Mouse (Mus musculus) liver, embryonic 11.5 days (tissue): ENCODE results near the gene Ogfr. TPM values are rescaled to one million over a fixed set of nuclear protein-coding genes. Genes with fewer than 3 reads are reported as not detected.

ENCODE experiments used
- ATAC-seq: fragments of 200-750 bp; cut with Nextera tagmentation; replicated peaks from 2 replicates; pipeline ENCODE4 v1.8.0; 2017; ENCODE audit warnings: moderate number of reproducible peaks, mild to moderate bottlenecking, moderate TSS enrichment, moderate library complexity; ENCODE audit not compliant: low FRiP score
- DNase-seq: peaks from one replicate; pipeline ENCODE4 v3.0.0-alpha.2; 2017; ENCODE audit warnings: low spot score
- H3K27ac ChIP-seq: fragments of 300-500 bp; sonication (generic); 2 replicates; pipeline ENCODE4 v1.5.1; 2014; ENCODE audit warnings: mild to moderate bottlenecking, low read depth, low read length, control low read depth
- H3K27me3 ChIP-seq: fragments of 300-500 bp; sonication (generic); replicated peaks from 2 replicates; pipeline ENCODE4 v1.6.1; 2014; ENCODE audit warnings: low read length, mixed read lengths; ENCODE audit not compliant: control insufficient read depth, insufficient read depth
- H3K36me3 ChIP-seq: fragments of 300-500 bp; sonication (generic); 2 replicates; pipeline ENCODE4 v1.6.1; 2014; ENCODE audit warnings: mild to moderate bottlenecking, low read length, moderate library complexity, mixed read lengths; ENCODE audit not compliant: control insufficient read depth, insufficient read depth
- H3K4me1 ChIP-seq: fragments of 300-500 bp; sonication (generic); replicated peaks from 2 replicates; pipeline ENCODE4 v1.6.1; 2014; ENCODE audit warnings: low read length, mixed read lengths; ENCODE audit not compliant: control insufficient read depth, insufficient read depth
- H3K4me2 ChIP-seq: fragments of 300-500 bp; sonication (generic); 2 replicates; pipeline ENCODE4 v1.6.1; 2014; ENCODE audit warnings: mild to moderate bottlenecking, control low read depth, moderate library complexity
- H3K4me3 ChIP-seq: fragments of 300-500 bp; sonication (generic); 2 replicates; pipeline ENCODE4 v1.5.1; 2014; ENCODE audit warnings: low read depth, low read length, control low read depth
- H3K9ac ChIP-seq: fragments of 300-500 bp; sonication (generic); 2 replicates; pipeline ENCODE4 v1.6.1; 2014; ENCODE audit warnings: low read depth, low read length, control low read depth
- H3K9me3 ChIP-seq: fragments of 300-500 bp; sonication (generic); 2 replicates; pipeline ENCODE4 v1.6.1; 2016; ENCODE audit warnings: low read length, inconsistent platforms, mixed read lengths; ENCODE audit not compliant: control insufficient read depth
- WGBS: fragments of 180-500 bp; shearing (Covaris S2); extraction: QIAGEN DNeasy Blood & Tissue Kit; methylation state at CpG from one replicate; pipeline ENCODE4 v1.1.7; 2014; 5-methylcytosine and 5-hydroxymethylcytosine counted together
- polyA plus RNA-seq: library from polyadenylated mRNA; unstranded; fragments of >200 nt; fragmentation: Nextera tagmentation; extraction: Ambion mirVana; gene quantifications from 2 replicates; pipeline ENCODE4 v1.2.1, GENCODE M21; 2014

Ogfr gene
- polyA plus RNA-seq, 1 experiment from 2014 or later: 50.7 TPM

GRCm38 (mm10) chr2:180583154-180583507 is 5.9 kb upstream of the Ogfr start:
- peaks cover 12% of the 10 kb centered on the region for H3K36me3 ChIP-seq
- H3K9me3 ChIP-seq: no peaks in the 10 kb centered on the region
- ATAC-seq (peak; percentile 28), DNase-seq (no peak)
- 22% methylated on average over 7 of the region's 7 CpGs for WGBS
- peak overlapping the region; percentile 78 for H3K4me3 ChIP-seq
- H3K4me2 ChIP-seq: peak overlapping the region; percentile 80
- peaks cover 13% of the 10 kb centered on the region for H3K4me1 ChIP-seq
- no peaks in the 10 kb centered on the region for H3K27me3 ChIP-seq
- peak overlapping the region; percentile 76 for H3K27ac ChIP-seq
- peak overlapping the region; percentile 89 for H3K9ac ChIP-seq

DNA sequence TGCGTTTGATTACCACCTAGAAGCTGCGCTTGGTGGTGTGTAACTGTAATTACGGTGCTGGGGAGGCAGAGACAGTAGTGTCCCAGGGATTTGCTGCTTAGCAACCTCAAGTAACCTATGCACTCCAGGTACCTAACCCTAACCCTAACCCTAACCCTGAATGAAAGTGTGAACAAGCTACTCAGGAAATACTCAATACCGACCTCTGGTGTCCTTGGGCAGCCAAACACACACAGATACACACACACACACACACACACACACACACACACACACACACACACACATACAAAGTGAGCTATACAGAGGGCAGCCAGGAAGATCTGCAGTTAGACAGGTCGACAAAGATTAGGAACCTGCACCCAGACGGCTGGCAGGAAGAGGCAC is 316 bp upstream of the Ogfr start:
- no peaks in the 10 kb centered on the region for H3K9me3 ChIP-seq
- H3K4me2 ChIP-seq: peak overlapping the region; percentile 83
- H3K27me3 ChIP-seq: no peaks in the 10 kb centered on the region
- no peak for DNase-seq
- peaks cover 24% of the 10 kb centered on the region for H3K36me3 ChIP-seq
- peak overlapping the region; percentile 79 for H3K4me3 ChIP-seq
- H3K27ac ChIP-seq: peak overlapping the region; percentile 64; the same call in 1 of the 2 replicates
- peaks cover 11% of the 10 kb centered on the region for H3K4me1 ChIP-seq
- ATAC-seq: no peak; the same call in 1 of the 2 replicates
- WGBS: 51% methylated on average over 6 of the region's 6 CpGs
- H3K9ac ChIP-seq: peak overlapping the region; percentile 85

- Histone ChIP-seq H3K4me1 (no peaks in the 10 kb centered on the region), H3K27me3 (peaks cover 34% of the 10 kb centered on the region), H3K36me3 (peaks cover 17% of the 10 kb centered on the region; the same call in 1 of the 2 replicates), H3K4me3 (0 out of 2 replicates have a peak within 1 kb of the TSS, but pooled peaks have one; percentile 13), H3K9me3 (no peaks in the 10 kb centered on the region), H3K9ac (no peak within 1 kb of the TSS), H3K27ac (no peak within 1 kb of the TSS), H3K4me2 (peak within 1 kb of the TSS; percentile 43)
- WGBS: 49% methylated on average over 4 of the region's 4 CpGs
- ATAC-seq: no peak
- DNase-seq: no peak
Observed at GRCm38 (mm10) chr2:180597490-180597889, 8.4 kb downstream of the Ogfr start, which contains the start of gene Col9a3. Gene Col9a3 (plus strand): TSS chr2:180597790.

- no peak overlapping the region for H3K9ac ChIP-seq
- WGBS: 5% methylated on average over 40 of the region's 41 CpGs
- no peaks in the 10 kb centered on the region for H3K9me3 ChIP-seq
- 0 out of 2 replicates have a peak overlapping the region, but pooled peaks have one; percentile 13 for H3K4me3 ChIP-seq
- ATAC-seq (no peak), DNase-seq (no peak)
- no peak overlapping the region for H3K27ac ChIP-seq
- H3K27me3 ChIP-seq: peaks cover 34% of the 10 kb centered on the region
- H3K4me1 ChIP-seq: no peaks in the 10 kb centered on the region
- H3K36me3 ChIP-seq: peaks cover 11% of the 10 kb centered on the region; the same call in 1 of the 2 replicates
- H3K4me2 ChIP-seq: peak overlapping the region; percentile 43
Observed at GRCm38 (mm10) chr2:180598157-180598705, 9.2 kb downstream of the Ogfr start.

- no peak overlapping the region for H3K9ac ChIP-seq
- H3K9me3 ChIP-seq: no peaks in the 10 kb centered on the region
- DNase-seq: no peak
- H3K27me3 ChIP-seq: peaks cover 34% of the 10 kb centered on the region
- ATAC-seq: no peak
- no peak overlapping the region for H3K4me2 ChIP-seq
- H3K4me3 ChIP-seq: no peak overlapping the region
- no peaks in the 10 kb centered on the region for H3K36me3 ChIP-seq
- H3K4me1 ChIP-seq: no peaks in the 10 kb centered on the region
- no peak overlapping the region for H3K27ac ChIP-seq
- 32% methylated on average over 9 of the region's 9 CpGs for WGBS
Observed at GRCm38 (mm10) chr2:180600569-180601021, 11.6 kb downstream of the Ogfr start.

GRCm38 (mm10) chr2:180604781-180605180 is 15.7 kb downstream of the Ogfr start:
- H3K9me3 ChIP-seq: no peaks in the 10 kb centered on the region
- 56% methylated on average over 6 of the region's 6 CpGs for WGBS
- no peak overlapping the region for H3K4me2 ChIP-seq
- H3K4me3 ChIP-seq: no peak overlapping the region
- H3K36me3 ChIP-seq: no peaks in the 10 kb centered on the region
- ATAC-seq: no peak
- H3K9ac ChIP-seq: no peak overlapping the region
- H3K4me1 ChIP-seq: no peaks in the 10 kb centered on the region
- no peak for DNase-seq
- no peak overlapping the region for H3K27ac ChIP-seq
- 0 out of 2 replicates have a peak, but pooled peaks cover 7% of the 10 kb centered on the region for H3K27me3 ChIP-seq

DNA sequence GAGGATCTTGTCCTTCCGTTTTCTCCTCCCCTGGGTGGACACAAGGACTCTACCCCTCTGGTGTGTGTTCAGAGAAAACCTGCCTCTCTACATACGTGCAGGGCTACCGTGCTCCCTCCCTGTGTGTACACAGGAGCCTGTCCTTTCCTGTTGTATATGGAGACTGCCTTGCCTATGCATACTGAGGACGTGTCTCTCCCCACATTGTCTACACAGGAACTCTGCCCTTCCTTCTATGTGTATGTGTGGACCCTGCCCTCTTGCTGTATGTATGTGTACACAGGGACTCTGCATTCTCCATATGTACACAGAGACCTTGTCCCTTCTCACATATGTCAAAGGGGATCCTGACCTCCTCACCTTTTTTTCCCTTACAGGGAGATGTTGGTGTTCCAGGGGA is 21.2 kb downstream of the Ogfr start:
- H3K9me3 ChIP-seq: no peaks in the 10 kb centered on the region
- no peaks in the 10 kb centered on the region for H3K36me3 ChIP-seq
- H3K27ac ChIP-seq: no peak overlapping the region
- WGBS: 64% methylated on average over 4 of the region's 4 CpGs
- H3K9ac ChIP-seq: no peak overlapping the region
- ATAC-seq (peak; percentile 67; the same call in 1 of the 2 replicates), DNase-seq (no peak)
- H3K4me3 ChIP-seq: no peak overlapping the region
- H3K4me2 ChIP-seq: no peak overlapping the region
- H3K4me1 ChIP-seq: no peaks in the 10 kb centered on the region
- H3K27me3 ChIP-seq: no peaks in the 10 kb centered on the region

DNA sequence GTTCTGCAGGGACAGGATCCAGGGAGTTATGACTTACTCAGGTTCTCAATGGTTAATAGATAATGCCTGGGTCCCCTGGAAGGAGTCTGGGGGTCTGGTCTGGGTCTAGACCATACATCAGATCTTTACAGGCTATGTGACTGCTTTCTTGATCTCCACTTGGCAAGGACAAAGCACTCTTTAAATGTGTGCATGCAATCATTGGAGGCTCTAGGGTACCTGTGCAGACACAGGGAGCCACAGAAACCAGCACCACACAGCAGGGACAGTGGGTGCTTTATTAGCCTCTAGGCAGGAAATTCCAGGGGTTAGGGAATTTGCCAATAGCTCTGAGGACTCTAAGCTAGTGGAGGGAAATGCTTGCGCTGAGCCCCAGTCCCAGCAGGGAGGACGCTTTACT is 22.8 kb downstream of the Ogfr start:
- no peak for ATAC-seq
- 74% methylated on average over 2 of the region's 2 CpGs for WGBS
- no peak overlapping the region for H3K9ac ChIP-seq
- DNase-seq: no peak
- no peaks in the 10 kb centered on the region for H3K9me3 ChIP-seq
- no peaks in the 10 kb centered on the region for H3K27me3 ChIP-seq
- no peaks in the 10 kb centered on the region for H3K36me3 ChIP-seq
- H3K4me1 ChIP-seq: no peaks in the 10 kb centered on the region
- H3K4me3 ChIP-seq: no peak overlapping the region
- H3K4me2 ChIP-seq: no peak overlapping the region
- H3K27ac ChIP-seq: no peak overlapping the region
